Mouse (Mus musculus) bone marrow macrophage, adult 2 months (primary cell): ENCODE results near the gene Unc93a2.
"Not testable (repeated sequence)": the region's sequence is repeated elsewhere in the genome, so short reads cannot be mapped to it uniquely, and the experiment has no call there.

Experiments used
- CTCF ChIP-seq: IDR thresholded peaks from 2 replicates; pipeline ENCODE4 v1.5.1; 2012; ENCODE audit warnings: low read depth, mild to moderate bottlenecking, low read length, moderate library complexity
- POLR2A ChIP-seq: IDR thresholded peaks from 2 replicates; pipeline ENCODE4 v1.6.1; 2012; ENCODE audit warnings: mild to moderate bottlenecking, low read depth, low read length, borderline replicate concordance

DNA sequence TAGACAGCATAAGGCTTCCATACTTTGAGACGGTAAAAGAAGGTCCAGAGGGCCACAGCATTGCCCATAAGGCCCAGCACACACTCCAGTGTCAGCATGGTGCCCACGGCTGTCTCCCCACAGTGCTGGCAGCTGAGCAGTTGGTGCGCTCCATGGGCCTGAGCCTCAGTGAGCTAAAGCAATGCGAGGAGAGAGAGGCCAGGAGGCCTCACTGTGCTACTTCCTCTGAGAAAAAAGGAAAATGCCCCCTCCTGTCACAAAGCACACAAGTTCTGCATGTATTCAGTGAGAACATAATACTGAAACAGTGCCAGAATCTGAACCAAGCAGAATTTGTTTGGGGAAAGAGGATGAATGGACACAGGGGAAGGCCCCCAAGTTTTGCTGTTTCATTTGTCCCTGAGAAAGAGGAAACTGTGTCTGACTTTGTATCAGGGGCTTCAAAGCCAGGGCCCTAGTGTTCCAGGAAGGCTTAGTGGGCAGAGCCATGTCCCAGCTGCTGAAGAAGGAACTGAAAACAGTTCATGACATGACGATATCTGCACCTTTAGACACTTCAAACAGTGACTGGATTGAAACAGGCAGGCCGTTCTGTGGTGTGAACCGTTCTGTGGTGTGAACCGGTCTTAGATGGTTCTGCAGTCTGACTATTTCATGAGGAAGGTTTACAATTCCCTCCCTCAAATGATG is 69.4 kb downstream of the Unc93a2 start:
- not testable (repeated sequence) for TF ChIP-seq POLR2A, CTCF
